16 mouse cellular contexts compared by ENCODE assay signal in genomic region chr14:22284823-22285517, GRCm38 (mm10).
DNase-seq lines count a peak whose midpoint lies in the region; ATAC-seq and TF ChIP-seq lines count a peak whose summit lies in the region.
"Had no signal": no experiment of that assay in that cellular context is flagged by ENCODE, and none has a peak within 500 bp of the region (broad histone marks: within the 10 kb centered on the region; RNA-seq: fewer than 3 reads in every experiment).

No protein-coding gene starts in this region.

- no peak overlapping the region for H3K4me3 ChIP-seq in hindbrain, embryonic 11.5 days (ENCODE audit: low read depth, low read length)
- H3K4me3 ChIP-seq in hindbrain, embryonic 10.5 days: no peak overlapping the region
- no peak overlapping the region for H3K4me3 ChIP-seq in midbrain, embryonic 14.5 days (replicated peaks; ENCODE audit: low read depth, low read length)
- H3K4me3 ChIP-seq in midbrain, embryonic 15.5 days: no peak overlapping the region
- H3K4me3 ChIP-seq in hindbrain, postnatal 0 days (ENCODE audit: low read length): no peak overlapping the region
- H3K4me3 ChIP-seq: embryonic facial prominence, embryonic 12.5 days; forebrain, embryonic 15.5 days had no signal

- no peaks in the 10 kb centered on the region for H3K36me3 ChIP-seq in hindbrain, embryonic 11.5 days (ENCODE audit: control insufficient read depth, insufficient read depth, low read length)
- no peaks in the 10 kb centered on the region for H3K36me3 ChIP-seq in hindbrain, embryonic 10.5 days
- H3K36me3 ChIP-seq in midbrain, embryonic 14.5 days (ENCODE audit: control insufficient read depth, insufficient read depth, low read length): no peaks in the 10 kb centered on the region
- no peaks in the 10 kb centered on the region for H3K36me3 ChIP-seq in midbrain, embryonic 15.5 days (replicated peaks)
- no peaks in the 10 kb centered on the region for H3K36me3 ChIP-seq in hindbrain, postnatal 0 days (ENCODE audit: insufficient read depth, low read length)
- H3K36me3 ChIP-seq: embryonic facial prominence, embryonic 12.5 days; forebrain, embryonic 15.5 days had no signal

- no peak for TF ChIP-seq POLR2A in brain, embryonic 14.5 days (IDR thresholded peaks at IDR 0.05; ENCODE audit: borderline replicate concordance, extremely low read depth, insufficient read depth, insufficient read length, poor library complexity, severe bottlenecking)

- 68% methylated on average over 15 of the region's 15 CpGs for WGBS in hindbrain, embryonic 11.5 days
- 81% methylated on average over 15 of the region's 15 CpGs for WGBS in hindbrain, embryonic 10.5 days
- 65% methylated on average over 15 of the region's 15 CpGs for WGBS in midbrain, embryonic 14.5 days
- WGBS in midbrain, embryonic 15.5 days: 70% methylated on average over 15 of the region's 15 CpGs
- 59% methylated on average over 15 of the region's 15 CpGs for WGBS in hindbrain, postnatal 0 days

- H3K27me3 ChIP-seq in hindbrain, embryonic 11.5 days (ENCODE audit: control insufficient read depth, insufficient read depth, low read length): no peaks in the 10 kb centered on the region
- peaks cover 11% of the 10 kb centered on the region for H3K27me3 ChIP-seq in hindbrain, embryonic 10.5 days (ENCODE audit: insufficient read depth, poor library complexity, severe bottlenecking)
- no peaks in the 10 kb centered on the region for H3K27me3 ChIP-seq in midbrain, embryonic 14.5 days (ENCODE audit: control insufficient read depth, insufficient read depth, low read length)
- no peaks in the 10 kb centered on the region for H3K27me3 ChIP-seq in midbrain, embryonic 15.5 days (replicated peaks)
- H3K27me3 ChIP-seq in hindbrain, postnatal 0 days (ENCODE audit: insufficient read depth, low read length): no peaks in the 10 kb centered on the region
- H3K27me3 ChIP-seq: embryonic facial prominence, embryonic 12.5 days had no signal

- peak; percentile 69 for ATAC-seq in hindbrain, embryonic 11.5 days (ENCODE audit: low FRiP score)
- ATAC-seq in midbrain, embryonic 14.5 days (ENCODE audit: low FRiP score, low TSS enrichment): no peak
- ATAC-seq in midbrain, embryonic 15.5 days (replicated peaks): no peak
- ATAC-seq in hindbrain, postnatal 0 days: no peak
- ATAC-seq: forebrain, embryonic 15.5 days had no signal

- no peaks in the 10 kb centered on the region for H3K9me3 ChIP-seq in hindbrain, embryonic 11.5 days (ENCODE audit: control insufficient read depth, low read length)
- no peaks in the 10 kb centered on the region for H3K9me3 ChIP-seq in hindbrain, embryonic 10.5 days
- no peaks in the 10 kb centered on the region for H3K9me3 ChIP-seq in midbrain, embryonic 14.5 days (ENCODE audit: control insufficient read depth, low read length)
- no peaks in the 10 kb centered on the region for H3K9me3 ChIP-seq in midbrain, embryonic 15.5 days
- no peaks in the 10 kb centered on the region for H3K9me3 ChIP-seq in hindbrain, postnatal 0 days (ENCODE audit: low read length)
- H3K9me3 ChIP-seq: embryonic facial prominence, embryonic 12.5 days; forebrain, embryonic 15.5 days had no signal

- H3K27ac ChIP-seq in hindbrain, embryonic 11.5 days (ENCODE audit: low read depth, low read length): peak overlapping the region; percentile 40; the same call in 1 of the 2 replicates
- no peak overlapping the region for H3K27ac ChIP-seq in hindbrain, embryonic 10.5 days
- no peak overlapping the region for H3K27ac ChIP-seq in midbrain, embryonic 14.5 days (replicated peaks; ENCODE audit: low read depth, low read length)
- no peak overlapping the region for H3K27ac ChIP-seq in midbrain, embryonic 15.5 days
- H3K27ac ChIP-seq in hindbrain, postnatal 0 days: no peak overlapping the region
- H3K27ac ChIP-seq: embryonic facial prominence, embryonic 12.5 days; forebrain, embryonic 15.5 days had no signal

- 0 out of 2 replicates have a peak, but pooled peaks cover 2% of the 10 kb centered on the region for H3K4me1 ChIP-seq in hindbrain, embryonic 11.5 days (replicated peaks; ENCODE audit: control insufficient read depth, insufficient read depth, low read length)
- H3K4me1 ChIP-seq in hindbrain, embryonic 10.5 days (replicated peaks): peaks cover 35% of the 10 kb centered on the region
- no peaks in the 10 kb centered on the region; the same call in 1 of the 2 replicates for H3K4me1 ChIP-seq in midbrain, embryonic 14.5 days (ENCODE audit: control insufficient read depth, insufficient read depth, low read length)
- 0 out of 2 replicates have a peak, but pooled peaks cover 4% of the 10 kb centered on the region for H3K4me1 ChIP-seq in midbrain, embryonic 15.5 days
- no peaks in the 10 kb centered on the region for H3K4me1 ChIP-seq in hindbrain, postnatal 0 days (ENCODE audit: insufficient read depth, low read length)

- TF ChIP-seq CTCF in brain, embryonic 14.5 days (IDR thresholded peaks at IDR 0.05; ENCODE audit: borderline replicate concordance, extremely low read depth, insufficient read depth, insufficient read length): no peak
- TF ChIP-seq CTCF in hindbrain, postnatal 0 days (IDR thresholded peaks at IDR 0.05; ENCODE audit: low read depth): 0 out of 2 replicates have a peak, but pooled peaks have one; percentile 21

- DNase-seq in hindbrain, embryonic 11.5 days (ENCODE audit: low spot score): peak; percentile 47
- DNase-seq in hindbrain, embryonic 10.5 days (ENCODE audit: low spot score): no peak
- peak; percentile 37 for DNase-seq in midbrain, embryonic 14.5 days
- peak; percentile 21 for DNase-seq in brain, embryonic 14.5 days (ENCODE audit: low read depth)
- peak; percentile 3 for DNase-seq in hindbrain, postnatal 0 days (ENCODE audit: low spot score)
- no peak for DNase-seq in layer of hippocampus, postnatal 36 days
- DNase-seq: adrenal gland, postnatal 10 days; cerebellum, adult 11-12 months; cerebellum, adult 9-10 months; cerebellum, postnatal 25 days; gastrocnemius, postnatal 36 days; heart, adult 11 months; heart, postnatal 10 days had no signal

- no peak overlapping the region for H3K9ac ChIP-seq in hindbrain, embryonic 11.5 days (ENCODE audit: low read depth, low read length)
- no peak overlapping the region for H3K9ac ChIP-seq in midbrain, embryonic 14.5 days (replicated peaks; ENCODE audit: low read length)
- no peak overlapping the region for H3K9ac ChIP-seq in midbrain, embryonic 15.5 days
- H3K9ac ChIP-seq in hindbrain, postnatal 0 days (replicated peaks; ENCODE audit: low read length): no peak overlapping the region
- H3K9ac ChIP-seq: embryonic facial prominence, embryonic 12.5 days; forebrain, embryonic 15.5 days had no signal

- no peak overlapping the region for H3K4me2 ChIP-seq in hindbrain, embryonic 11.5 days (replicated peaks; ENCODE audit: low read depth, low read length)
- H3K4me2 ChIP-seq in midbrain, embryonic 14.5 days (ENCODE audit: low read length): no peak overlapping the region
- H3K4me2 ChIP-seq in midbrain, embryonic 15.5 days: no peak overlapping the region
- no peak overlapping the region for H3K4me2 ChIP-seq in hindbrain, postnatal 0 days (ENCODE audit: low read depth, low read length)
- H3K4me2 ChIP-seq: embryonic facial prominence, embryonic 12.5 days; forebrain, embryonic 15.5 days had no signal

Comparison
In these comparisons a context has a peak if more than half of its experiments do, and no peak if none do; other contexts are left out.
1. DNase-seq: peak in hindbrain, embryonic 11.5 days (single experiment), midbrain, embryonic 14.5 days (single experiment), brain, embryonic 14.5 days (single experiment) and hindbrain, postnatal 0 days (single experiment); none in hindbrain, embryonic 10.5 days (single experiment) and layer of hippocampus, postnatal 36 days (0 of 2).